Mouse (Mus musculus) spleen, postnatal 36 days (tissue): ENCODE results near the gene Cdk13.

ENCODE experiments used
- DNase-seq, 2 experiments: peaks; one replicate each; pipeline ENCODE4 v3.0.0; 2022; ENCODE audit warnings: low spot score in 2 of 2, mixed read lengths in 1 of 2

Gene Cdk13

GRCm38 (mm10) chr13:17804909-17805613 lies at the start of gene Cdk13:
Gene Cdk13, minus strand, starts transcription at chr13:17805097.
- DNase-seq = peak; percentile 100

GRCm38 (mm10) chr13:17843336-17843735 lies 38.4 kb upstream of the Cdk13 start:
- DNase-seq = no peak

- DNase-seq = no peak
These were observed 37.9 kb upstream of the Cdk13 start for GRCm38 (mm10) chr13:17842756-17843155.

GRCm38 (mm10) chr13:17839137-17839536 lies 34.2 kb upstream of the Cdk13 start:
- DNase-seq = no peak

GRCm38 (mm10) chr13:17838484-17838851 lies 33.6 kb upstream of the Cdk13 start:
- DNase-seq = peak; percentile 51 to 69

- DNase-seq = no peak
These were observed 33.0 kb upstream of the Cdk13 start for GRCm38 (mm10) chr13:17837610-17838483.

GRCm38 (mm10) chr13:17836808-17837207 lies 31.9 kb upstream of the Cdk13 start:
- DNase-seq = no peak

GRCm38 (mm10) chr13:17832940-17833339 lies 28.0 kb upstream of the Cdk13 start:
- DNase-seq = no peak

GRCm38 (mm10) chr13:17817226-17817625 lies 12.3 kb upstream of the Cdk13 start:
- peak; percentile 77 to 82 for DNase-seq

- no peak for DNase-seq
These were observed 698 bp upstream of the Cdk13 start for GRCm38 (mm10) chr13:17805614-17805975.

GRCm38 (mm10) chr13:17804058-17804841 lies 647 bp downstream of the Cdk13 start:
- DNase-seq = peak; percentile 39 to 53

GRCm38 (mm10) chr13:17803331-17804057 lies 1.4 kb downstream of the Cdk13 start:
- DNase-seq = peak; percentile 77 to 78

GRCm38 (mm10) chr13:17802880-17803279 lies 2.0 kb downstream of the Cdk13 start:
- no peak for DNase-seq

GRCm38 (mm10) chr13:17799735-17800134 lies 5.2 kb downstream of the Cdk13 start:
- no peak for DNase-seq

- DNase-seq = no peak
These were observed 9.0 kb downstream of the Cdk13 start for GRCm38 (mm10) chr13:17795757-17796456.

GRCm38 (mm10) chr13:17783643-17784042 lies 21.3 kb downstream of the Cdk13 start:
- no peak for DNase-seq

- DNase-seq = no peak
These were observed 25.0 kb downstream of the Cdk13 start for GRCm38 (mm10) chr13:17779923-17780322.

- DNase-seq = no peak
These were observed 28.6 kb downstream of the Cdk13 start for GRCm38 (mm10) chr13:17776303-17776702.

GRCm38 (mm10) chr13:17775364-17775763 lies 29.5 kb downstream of the Cdk13 start:
- no peak for DNase-seq

GRCm38 (mm10) chr13:17773112-17773511 lies 31.8 kb downstream of the Cdk13 start:
- no peak for DNase-seq

GRCm38 (mm10) chr13:17772574-17772973 lies 32.3 kb downstream of the Cdk13 start:
- DNase-seq = no peak
